Mouse (Mus musculus): ENCODE measurements at regions not wholly inside any gene's neighbourhood (a gene's known extent, or its start where the extent isn't known, plus 50 kb on each side); places are given as distances from the start of the nearest gene placed in this dataset.

DNA sequence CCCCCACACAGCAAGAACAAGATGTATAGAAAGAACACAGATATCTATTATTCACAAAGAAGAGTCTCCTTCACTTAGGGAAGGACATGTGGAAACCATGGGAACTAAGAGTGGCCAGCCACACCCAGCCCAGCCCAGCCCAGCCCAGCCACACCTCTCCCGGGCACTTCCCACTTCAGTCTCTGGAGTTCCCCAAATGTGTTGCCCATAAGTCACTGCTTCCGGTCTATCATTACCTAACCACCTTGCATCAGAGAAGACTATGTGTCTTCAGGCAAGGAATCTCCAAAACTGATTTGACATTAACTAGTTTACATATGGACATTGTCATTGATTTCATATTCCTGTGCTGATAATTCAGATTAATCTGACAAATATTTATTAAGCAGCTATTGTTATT lies 147.6 kb downstream of the Nfkbiz start:
- DNase-seq (ENCODE audit: low spot score in 2 of 2) = no peak

DNA sequence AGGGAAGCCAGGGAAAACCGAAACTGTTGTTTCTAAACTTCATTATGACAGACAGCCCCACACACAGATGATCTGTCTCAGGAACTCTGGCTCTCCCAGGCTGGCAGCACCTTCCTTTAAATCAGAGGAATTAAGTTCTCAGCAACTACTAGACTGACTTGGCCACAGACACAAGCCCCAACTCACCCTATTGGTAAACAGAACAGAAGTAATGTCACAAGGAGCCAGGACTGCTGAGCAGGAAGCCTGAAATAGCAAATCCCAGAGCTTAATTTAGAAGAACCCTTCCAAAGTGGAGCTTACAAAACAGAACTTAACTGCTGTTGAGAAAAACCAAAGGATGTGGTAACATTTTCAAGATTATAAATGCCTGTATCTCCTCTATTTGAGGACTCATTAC lies 174.8 kb downstream of the Nfkbiz start:
- peak in 1 of 2 experiments; percentile 1 for DNase-seq (ENCODE audit: low spot score in 2 of 2)

DNA sequence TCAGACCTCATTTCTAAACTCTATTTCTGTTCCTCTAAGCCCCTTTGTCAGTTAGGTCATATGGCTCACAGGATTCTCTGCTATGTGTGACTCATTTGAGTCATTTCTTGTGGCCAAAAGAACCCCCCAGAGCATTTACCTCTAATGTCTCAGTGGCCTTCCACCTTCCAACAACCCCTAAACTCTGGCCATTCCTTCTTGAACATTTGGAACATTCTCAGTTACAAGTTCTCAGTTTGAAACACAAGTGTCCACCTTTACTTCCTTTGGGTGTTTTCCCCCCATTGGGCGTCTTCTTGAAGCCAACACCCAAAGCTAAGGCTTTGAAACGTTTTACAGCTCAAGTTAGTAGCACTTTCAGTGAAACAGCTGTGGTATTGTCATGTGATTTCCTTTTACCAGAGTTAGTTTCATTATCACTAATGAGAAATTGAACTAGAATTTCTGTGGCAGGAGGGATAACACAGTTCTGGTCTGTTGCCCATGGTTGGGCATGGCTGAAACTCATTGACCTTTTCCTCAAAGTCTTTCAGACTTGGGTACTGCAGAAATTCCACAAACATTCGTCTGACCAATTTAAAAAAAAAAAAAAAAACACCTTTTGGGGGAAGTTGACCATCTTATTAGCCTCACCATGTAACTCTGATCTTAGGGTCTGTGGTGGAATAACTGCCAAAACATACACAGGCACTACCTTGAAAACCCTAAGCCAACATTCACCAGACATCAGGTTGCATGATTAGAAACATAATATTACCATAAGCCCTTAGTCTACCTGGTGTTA lies 201.8 kb downstream of the Nfkbiz start:
- DNase-seq (ENCODE audit: low spot score in 2 of 2) = no peak

DNA sequence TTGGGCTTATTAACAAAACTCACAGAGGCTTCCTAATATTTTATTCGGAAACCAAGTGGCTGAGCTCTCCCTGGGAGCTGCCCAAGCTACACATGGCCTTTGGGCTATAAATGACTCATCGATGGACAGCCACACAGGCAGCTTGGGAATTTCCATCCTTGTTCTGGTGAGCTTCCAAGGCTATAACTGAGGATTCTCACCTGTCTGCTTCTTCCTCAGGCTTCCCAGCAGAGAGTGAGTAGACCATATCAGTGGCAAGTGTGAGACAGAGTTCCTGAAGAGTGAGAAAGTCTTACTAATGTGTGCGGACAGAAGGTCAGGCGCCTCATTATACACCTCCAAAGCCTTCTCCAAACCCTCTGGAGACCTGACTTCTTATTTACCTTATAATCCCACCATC lies 202.5 kb downstream of the Nfkbiz start:
- DNase-seq (ENCODE audit: low spot score in 2 of 2) = no peak

DNA sequence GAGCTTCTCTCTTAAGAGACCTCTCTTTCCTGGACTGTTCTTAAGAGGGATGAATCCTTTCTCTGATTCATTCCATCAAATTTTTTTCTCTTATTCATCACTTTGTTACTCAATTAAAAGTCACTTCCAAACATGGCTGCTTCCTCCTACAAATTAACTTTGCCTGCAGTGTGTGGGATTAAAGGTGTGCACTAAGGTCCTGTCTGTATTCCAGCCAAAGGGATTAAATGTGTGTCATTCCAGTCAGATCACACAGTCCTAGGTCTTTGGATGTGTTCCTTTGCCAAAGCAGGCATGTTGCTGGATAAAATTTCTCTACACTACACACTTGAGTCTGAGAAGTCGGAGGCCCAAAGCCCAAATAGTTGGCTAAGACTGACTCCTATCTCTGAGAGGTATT lies 204.0 kb downstream of the Nfkbiz start:
- DNase-seq (ENCODE audit: low spot score in 2 of 2) = no peak

DNA sequence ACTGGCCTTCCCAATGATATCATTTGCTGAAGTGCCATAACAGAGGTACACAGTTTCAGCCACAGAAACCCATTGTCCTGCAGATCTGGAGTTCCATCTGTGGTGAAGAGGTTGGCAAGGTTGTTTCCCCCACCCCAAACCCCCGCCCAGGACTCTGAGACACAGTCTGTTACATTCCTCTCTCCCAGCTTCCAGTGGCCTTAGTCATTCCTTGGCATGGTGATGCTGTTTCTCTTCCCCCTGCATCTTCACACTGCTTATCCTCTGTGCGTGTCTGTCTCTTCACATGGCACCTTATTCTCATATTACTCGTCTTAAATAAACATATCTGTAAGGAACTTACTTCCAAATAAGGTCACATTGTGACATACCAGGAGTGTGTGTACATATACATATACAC lies 206.5 kb downstream of the Nfkbiz start:
- DNase-seq (ENCODE audit: low spot score in 2 of 2) = no peak

DNA sequence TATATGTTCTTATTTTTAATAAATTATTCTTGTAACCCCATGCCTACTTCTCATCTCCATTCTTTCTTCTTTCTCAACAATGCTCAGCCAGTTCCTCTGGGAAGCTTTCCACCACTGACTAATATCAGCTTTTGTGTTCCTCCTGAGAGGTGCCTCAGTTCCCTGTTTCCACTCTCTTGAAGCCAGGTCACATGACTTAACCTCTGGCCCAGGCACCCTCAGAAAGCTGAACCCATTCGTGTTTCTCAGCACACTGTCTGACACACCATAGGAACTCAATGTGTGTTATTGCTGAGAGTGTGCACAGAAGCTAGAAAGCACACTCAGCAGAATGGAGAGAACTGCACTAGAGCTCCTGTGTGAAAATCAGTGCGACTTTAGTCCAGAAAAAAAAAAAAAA lies 207.1 kb downstream of the Nfkbiz start:
- no peak for DNase-seq (ENCODE audit: low spot score in 2 of 2)

DNA sequence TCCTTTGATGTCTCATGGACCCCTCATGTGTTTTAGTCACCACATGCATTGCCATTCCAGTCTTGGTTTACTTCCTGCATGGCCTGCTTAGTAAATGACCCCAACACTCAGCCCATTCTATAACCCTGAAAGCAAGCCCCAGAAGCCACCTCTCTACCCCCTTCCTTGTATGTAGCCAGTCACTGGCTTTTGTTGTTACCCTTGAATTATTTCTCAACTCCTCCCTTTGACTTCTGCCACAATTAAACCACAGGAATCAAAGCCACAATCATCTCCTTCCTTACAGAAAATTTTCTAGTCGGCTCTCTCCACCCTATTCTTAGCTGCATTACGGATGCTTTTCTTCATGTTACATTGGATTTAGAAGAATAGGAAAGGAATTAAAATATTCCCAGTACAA lies 207.7 kb downstream of the Nfkbiz start:
- no peak for DNase-seq (ENCODE audit: low spot score in 2 of 2)

DNA sequence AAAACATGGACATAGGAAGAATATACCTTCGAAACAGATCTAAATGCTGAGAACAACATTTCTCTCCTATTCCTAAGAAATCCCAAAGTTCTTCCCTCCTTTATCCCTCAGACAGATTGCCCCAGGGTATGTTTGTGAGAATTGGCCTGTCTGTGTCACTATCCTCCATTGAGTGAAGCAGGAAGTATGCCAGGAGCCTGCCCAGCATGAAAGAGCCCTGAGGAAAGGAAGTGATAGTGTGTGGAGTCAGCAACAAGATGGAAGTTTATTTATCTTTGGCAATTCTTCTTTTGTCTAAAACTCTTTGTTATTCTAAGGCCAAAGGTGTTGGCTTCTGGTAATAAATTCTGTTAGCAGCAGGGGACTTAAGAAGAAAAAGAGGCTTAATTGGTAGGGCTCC lies 211.2 kb downstream of the Nfkbiz start:
- DNase-seq (ENCODE audit: low spot score in 2 of 2) = no peak

DNA sequence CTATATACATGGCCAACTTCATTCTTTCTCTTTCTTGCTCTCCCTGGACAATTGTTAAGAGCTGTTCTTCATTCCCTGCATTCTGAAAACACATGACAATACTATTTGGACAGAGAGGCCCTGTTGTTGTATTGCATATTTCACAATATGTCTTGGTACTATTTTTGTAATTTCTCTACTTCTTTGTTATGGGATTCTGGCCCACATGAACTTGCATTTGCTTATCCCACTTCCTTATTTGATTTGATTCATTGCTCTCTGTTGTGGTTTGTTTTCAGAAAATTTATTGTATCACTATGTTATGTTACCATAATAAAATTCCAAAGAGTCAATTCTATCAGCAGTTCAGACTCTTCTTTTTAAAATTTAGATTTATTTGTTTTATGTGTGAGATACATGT lies 215.3 kb downstream of the Nfkbiz start:
- no peak for DNase-seq (ENCODE audit: low spot score in 2 of 2)

DNA sequence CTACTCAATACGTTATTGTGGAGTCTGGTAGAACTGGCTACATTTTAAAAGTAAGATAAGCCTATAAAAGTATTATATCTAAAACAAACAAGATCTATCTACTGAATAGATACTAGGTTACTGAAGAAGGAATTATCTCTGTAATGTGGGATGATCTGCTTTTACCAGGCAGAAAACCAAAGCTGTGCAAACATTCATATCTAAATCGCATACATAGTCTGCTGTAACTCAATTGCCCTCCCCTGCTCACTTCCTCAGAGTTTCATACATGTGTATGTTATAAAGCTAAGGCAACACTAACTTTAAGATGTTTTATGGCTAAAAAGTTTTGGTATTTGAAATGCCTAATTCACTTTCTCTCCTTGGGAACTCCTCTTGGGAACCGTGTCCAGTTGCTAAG lies 219.0 kb downstream of the Nfkbiz start:
- DNase-seq (ENCODE audit: low spot score in 2 of 2) = no peak

DNA sequence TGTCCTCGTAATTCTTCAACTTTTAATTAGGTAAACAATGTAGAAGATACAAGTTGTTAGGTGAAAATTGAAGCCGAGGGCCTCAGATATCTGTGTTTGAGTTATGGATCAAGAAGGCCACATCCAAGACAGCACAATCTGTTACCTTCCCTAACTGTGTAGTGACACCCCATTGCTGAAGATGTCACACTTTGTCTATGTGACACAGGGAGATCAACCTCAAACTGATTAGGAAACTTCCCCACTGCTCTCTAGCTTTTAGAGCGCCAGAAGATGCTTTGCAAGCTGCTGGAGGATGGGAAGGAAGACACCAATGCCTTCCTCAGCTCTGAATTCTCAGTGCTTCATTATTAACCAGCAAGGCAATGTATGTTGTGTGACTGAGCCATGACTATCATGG lies 220.7 kb downstream of the Nfkbiz start:
- no peak for DNase-seq (ENCODE audit: low spot score in 2 of 2)

DNA sequence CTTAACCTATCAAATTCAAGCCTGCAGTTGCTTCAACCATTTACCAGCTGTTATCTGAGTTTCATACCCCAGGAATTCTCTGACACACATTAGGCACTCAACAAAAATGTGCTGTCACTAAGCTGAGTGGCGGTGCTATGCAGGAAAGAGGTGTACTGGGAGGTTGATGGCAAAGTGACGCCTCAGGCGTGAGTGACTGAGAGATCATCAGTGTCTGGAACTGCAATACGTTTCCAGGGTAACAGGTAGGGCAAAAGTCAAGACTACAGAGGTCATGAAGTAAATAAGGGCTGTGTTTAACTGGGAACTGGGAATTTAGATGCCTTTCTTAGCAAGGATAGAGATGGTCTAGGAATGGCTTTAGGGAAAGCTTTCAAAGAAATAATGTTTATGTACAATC lies 221.2 kb downstream of the Nfkbiz start:
- DNase-seq (ENCODE audit: low spot score in 2 of 2) = no peak

DNA sequence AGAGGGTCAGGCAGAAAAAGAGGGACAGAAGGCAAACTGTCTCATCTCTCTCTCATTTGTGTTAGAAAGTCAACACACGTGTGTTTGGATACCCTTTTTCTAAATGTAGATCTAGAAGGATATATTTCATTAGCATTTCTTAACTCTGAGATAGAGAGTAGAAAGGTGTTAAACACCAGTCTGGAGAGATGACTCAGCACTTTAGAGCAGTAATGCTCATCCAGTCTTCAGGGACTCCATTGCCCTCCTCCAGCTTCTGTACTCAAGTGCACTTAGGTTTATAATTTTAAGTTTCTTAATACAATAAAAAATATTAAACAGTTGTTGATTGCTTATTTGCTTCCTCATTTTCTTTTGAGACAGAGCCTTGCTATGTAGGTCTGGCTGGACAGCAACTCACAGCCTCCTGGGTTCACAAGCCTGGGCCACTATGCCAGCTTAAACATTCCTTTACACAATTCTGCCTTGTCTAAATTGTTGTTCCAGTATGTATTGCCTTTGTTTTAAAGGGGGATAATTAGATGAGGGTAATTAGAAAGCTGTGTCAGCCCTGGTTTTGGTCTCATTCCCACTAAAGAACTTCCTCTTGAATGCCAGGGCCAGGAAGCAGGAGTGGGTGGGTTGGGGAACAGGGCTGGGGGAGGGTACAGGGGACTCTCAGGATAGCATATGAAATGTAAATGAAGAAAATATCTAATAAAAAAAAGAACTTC lies 222.1 kb downstream of the Nfkbiz start:
- DNase-seq (ENCODE audit: low spot score in 2 of 2) = no peak

DNA sequence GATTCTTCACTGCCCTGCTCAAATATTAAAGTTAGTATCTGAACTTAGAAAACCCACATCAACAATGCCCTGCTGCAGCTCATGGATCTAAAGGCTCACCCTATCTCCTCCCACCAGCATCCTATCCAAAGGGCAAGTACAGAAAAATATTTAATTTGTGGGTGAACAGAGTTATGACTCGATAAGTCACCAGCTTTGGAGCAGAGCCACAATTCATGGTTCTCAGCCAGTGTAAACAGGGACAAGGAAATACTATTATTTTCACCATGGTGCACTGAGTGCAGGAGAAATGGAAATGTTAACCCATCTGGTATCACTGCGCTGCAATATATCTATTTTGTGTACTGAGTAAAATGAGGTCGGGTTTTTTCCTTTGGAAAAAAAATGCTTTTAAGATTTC lies 225.8 kb downstream of the Nfkbiz start:
- no peak for DNase-seq (ENCODE audit: low spot score in 2 of 2)

DNA sequence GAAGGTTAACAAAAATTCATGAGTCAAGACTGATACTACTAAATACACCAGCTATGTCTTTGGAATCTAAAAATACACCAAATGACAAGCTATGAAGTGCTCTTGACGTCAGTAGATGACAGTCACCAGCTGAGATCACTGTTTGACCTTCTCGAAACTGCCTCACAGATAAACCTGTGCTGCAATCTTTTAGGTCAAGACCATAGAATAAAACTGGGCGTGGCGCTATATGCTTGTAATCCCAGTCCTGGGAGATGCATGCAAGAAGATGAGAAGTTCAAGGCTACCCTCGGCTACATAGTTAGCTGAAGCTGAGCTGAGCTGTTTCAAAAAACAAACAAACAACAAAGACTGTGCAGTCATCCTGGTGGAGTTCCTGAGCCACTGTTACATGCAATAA lies 226.7 kb downstream of the Nfkbiz start:
- DNase-seq (ENCODE audit: low spot score in 2 of 2) = no peak

DNA sequence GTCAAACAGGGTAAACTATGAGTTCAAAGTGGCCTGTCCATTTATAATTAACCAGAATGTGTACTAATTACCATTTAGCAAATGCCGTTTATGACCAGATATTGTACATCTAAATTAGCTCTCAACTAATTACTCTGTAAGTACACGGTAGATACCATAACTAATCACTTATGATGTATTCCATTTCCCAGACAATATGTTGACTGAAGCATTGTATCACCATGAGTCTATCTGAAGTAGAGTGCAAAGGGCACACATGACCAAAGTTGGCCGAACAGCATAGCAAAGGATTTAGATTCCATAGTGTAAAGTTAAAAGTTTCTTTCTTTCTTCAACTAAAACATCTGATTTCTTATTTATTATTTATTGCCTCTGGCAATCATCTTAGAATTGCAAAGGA lies 227.5 kb downstream of the Nfkbiz start:
- no peak for DNase-seq (ENCODE audit: low spot score in 2 of 2)

DNA sequence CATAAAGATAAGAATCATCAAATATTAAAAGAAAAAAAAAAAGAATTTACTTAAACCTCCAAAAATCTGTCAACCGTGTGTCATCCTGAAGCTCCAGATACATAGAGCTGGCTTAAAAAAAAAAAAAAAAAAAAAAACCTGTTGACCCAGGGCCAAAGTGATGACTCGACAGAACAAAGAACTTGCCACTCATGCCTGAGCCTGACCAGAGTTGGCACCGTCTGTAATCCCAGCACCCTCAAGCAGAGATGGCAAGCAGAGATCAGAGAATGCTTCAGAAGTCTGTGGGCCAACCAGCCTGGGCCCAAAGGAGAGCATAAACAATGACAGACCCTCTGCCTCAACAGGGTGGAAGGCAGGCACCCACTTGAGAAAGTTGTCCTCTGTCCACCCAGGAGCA lies 230.3 kb downstream of the Nfkbiz start:
- DNase-seq (ENCODE audit: low spot score in 2 of 2) = no peak

DNA sequence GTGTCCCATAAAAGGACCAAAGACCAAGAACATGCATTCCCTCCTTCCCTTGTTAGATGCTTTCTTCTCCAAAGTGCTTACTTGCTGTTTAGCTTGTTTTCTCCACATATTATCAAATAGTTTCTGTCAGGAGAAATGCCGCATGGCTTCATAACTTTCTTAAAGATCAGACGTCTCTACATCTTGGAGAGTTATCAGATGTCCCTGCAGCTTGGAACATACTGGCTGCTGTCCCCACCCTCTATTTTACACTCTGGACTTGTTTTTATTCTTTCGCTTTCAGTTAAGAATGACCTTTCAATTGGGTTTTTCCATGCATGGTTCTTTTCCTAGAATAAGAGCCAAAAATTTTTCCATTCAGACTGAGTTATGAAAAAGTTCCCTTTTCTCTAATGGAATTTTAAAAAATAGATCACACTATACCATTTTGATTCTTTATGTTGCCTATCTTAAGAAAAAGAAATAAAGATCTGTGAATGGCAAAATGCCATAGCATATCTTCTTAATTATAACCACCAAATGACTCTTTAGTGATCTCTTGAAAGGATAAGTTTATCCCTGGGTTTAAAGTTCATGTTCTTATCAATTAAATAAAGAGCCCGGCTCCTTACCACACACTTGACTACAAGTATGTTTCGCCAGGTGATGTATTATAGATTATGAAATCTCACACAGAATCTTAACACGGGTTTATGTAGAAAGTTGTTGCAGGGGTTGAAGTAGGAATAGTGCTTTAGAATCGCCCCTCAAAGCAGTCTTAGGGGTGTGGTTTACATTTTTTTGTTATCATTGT lies 232.1 kb downstream of the Nfkbiz start:
- no peak for DNase-seq (ENCODE audit: low spot score in 2 of 2)

DNA sequence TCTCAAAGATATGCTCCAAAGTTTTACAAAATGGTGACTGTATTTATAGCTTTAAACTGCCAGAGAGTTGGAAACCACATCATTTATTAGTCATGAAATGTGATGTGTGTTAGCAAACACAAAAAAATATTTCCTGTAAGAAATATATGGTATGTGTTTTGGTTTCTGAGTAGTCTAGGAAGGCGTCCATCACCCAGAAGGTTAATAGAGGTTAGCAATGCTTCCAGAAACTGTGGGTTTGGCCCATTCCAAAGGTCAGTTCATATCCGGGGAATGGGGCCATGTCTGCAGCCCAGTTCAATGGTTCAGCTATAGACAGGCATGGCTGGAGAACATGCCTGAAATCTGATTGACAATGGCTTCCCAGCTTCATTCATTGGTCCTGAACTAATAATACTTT lies 235.1 kb downstream of the Nfkbiz start:
- DNase-seq (ENCODE audit: low spot score in 2 of 2) = no peak

DNA sequence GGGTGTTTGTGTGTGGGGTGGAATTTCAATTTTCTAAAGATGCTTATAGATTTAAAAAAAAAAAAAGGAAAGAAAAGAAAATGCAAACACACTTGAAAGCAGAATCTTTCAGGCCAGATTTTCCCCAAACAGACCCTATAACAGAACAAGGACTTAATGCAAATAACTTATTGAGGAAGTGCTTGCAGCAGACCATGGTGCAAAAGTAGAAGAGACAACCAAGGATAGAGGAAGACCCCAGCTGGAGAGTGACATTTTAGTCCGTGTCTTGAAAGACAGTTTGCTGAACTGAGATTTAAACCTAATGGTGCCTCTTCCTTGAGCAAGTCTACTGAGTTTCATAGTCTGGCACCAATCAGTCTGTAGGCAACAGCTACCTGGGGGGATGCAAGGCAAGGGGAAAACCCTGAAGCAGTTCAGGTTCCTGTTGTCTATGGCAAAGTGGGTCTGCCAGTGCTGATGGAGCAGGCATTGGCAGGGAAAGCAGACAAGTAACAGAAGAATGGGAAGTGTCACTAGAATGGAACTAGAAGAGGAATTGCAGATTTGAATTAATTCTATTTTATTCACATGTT lies 249.2 kb downstream of the Nfkbiz start:
- DNase-seq (ENCODE audit: low spot score in 2 of 2) = no peak

DNA sequence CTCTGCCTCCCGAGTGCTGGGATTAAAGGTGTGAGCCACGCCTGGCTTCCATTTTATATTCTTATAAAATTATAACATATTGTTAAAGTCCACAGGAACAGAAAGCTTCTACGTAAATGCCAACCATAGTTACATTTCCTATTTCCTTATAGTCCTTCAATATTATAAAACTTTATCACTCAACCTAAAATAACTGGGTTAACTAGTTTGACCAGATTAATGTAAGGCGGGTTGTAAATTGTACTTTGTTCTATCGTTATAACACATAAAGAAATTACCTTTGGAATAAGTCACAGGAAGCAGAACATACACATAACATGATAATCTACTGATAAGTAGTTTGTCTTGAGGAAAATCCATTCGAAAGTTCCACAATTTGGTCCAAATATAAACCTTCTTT lies 251.6 kb downstream of the Nfkbiz start:
- DNase-seq (ENCODE audit: low spot score in 2 of 2) = no peak

All from layer of hippocampus, postnatal 14 days (tissue).